Mouse (Mus musculus) G1E (cell line): Measurements from ENCODE around the gene Pqbp1. TPM values are rescaled to one million over a fixed set of nuclear protein-coding genes. Genes with fewer than 3 reads are reported as not detected.
"Not testable (repeated sequence)": the region's sequence is repeated elsewhere in the genome, so short reads cannot be mapped to it uniquely, and the experiment has no call there.

ENCODE experiments used
- ATAC-seq: 2 replicates; pipeline ENCODE4 v1.8.0; 2016; ENCODE audit warnings: mild to moderate bottlenecking; ENCODE audit not compliant: insufficient number of reproducible peaks, poor library complexity, low FRiP score, severe bottlenecking; ENCODE audit errors: extremely low read depth
- DNase-seq: peaks from one replicate; pipeline ENCODE4 v3.0.0; 2012; ENCODE audit warnings: low spot score
- H3K27me3 ChIP-seq: 2 replicates; pipeline ENCODE4 v1.6.1; 2012; ENCODE audit warnings: mild to moderate bottlenecking, low read length, inconsistent platforms; ENCODE audit not compliant: insufficient read depth
- H3K36me3 ChIP-seq: replicated peaks from 2 replicates; pipeline ENCODE3; 2012; ENCODE audit warnings: mild to moderate bottlenecking, inconsistent platforms
- H3K4me1 ChIP-seq: 2 replicates; pipeline ENCODE4 v1.6.1; 2012; ENCODE audit warnings: low read depth, low read length, inconsistent platforms, mixed read lengths; ENCODE audit not compliant: insufficient read depth
- H3K4me3 ChIP-seq: 2 replicates; pipeline ENCODE4 v1.5.1; 2012; ENCODE audit warnings: low read depth, mild to moderate bottlenecking, inconsistent platforms, low read length, moderate library complexity, mixed read lengths
- H3K9me3 ChIP-seq: replicated peaks from 2 replicates; pipeline ENCODE4 v1.6.1; 2012; ENCODE audit warnings: inconsistent platforms
- CTCF ChIP-seq: IDR thresholded peaks from 2 replicates; pipeline ENCODE4 v1.5.1; 2012; ENCODE audit warnings: low read depth, low read length, inconsistent platforms, mixed read lengths
- GATA1 ChIP-seq: IDR thresholded peaks from 2 replicates; pipeline ENCODE4 v1.6.1; 2012; ENCODE audit warnings: borderline replicate concordance, low read length, inconsistent platforms, mixed read lengths
- GATA2 ChIP-seq: IDR thresholded peaks from 2 replicates; pipeline ENCODE4 v1.6.1; 2012; ENCODE audit warnings: low read depth, low read length, inconsistent platforms, borderline replicate concordance
- POLR2AphosphoS5 ChIP-seq: IDR thresholded peaks from 2 replicates; pipeline ENCODE4 v1.6.1; 2012; ENCODE audit warnings: low read depth, low read length, inconsistent platforms; ENCODE audit not compliant: insufficient replicate concordance
- TAL1 ChIP-seq: conservative IDR thresholded peaks from 2 replicates; pipeline ENCODE4 v1.6.1; 2012; ENCODE audit warnings: low read depth, low read length, inconsistent platforms, mixed read lengths
- polyA plus RNA-seq: library from polyadenylated mRNA; stranded (reverse); fragments of >175 nt; gene quantifications from 2 replicates; pipeline ENCODE4 v1.2.3, GENCODE M21; 2012
- total RNA-seq, 2 experiments: library from RNA; stranded (forward) in 1 of 2; stranded (reverse) in 1 of 2; fragments of 200-1000 nt in 1 of 2; fragments of >200 nt in 1 of 2; fragmentation: Nextera tagmentation in 1 of 2; gene quantifications; 2 replicates each; pipeline ENCODE4 v1.2.3; 2014 to 2017

Pqbp1 gene
- total and polyA plus RNA-seq, 3 experiments: 64.3 to 152 (median 146) TPM

- no peaks in the 10 kb centered on the region for H3K4me1 ChIP-seq
- TF ChIP-seq TAL1 (no peak), GATA1 (no peak), CTCF (no peak), POLR2AphosphoS5 (no peak), GATA2 (no peak)
- no peaks in the 10 kb centered on the region for H3K27me3 ChIP-seq
- H3K4me3 ChIP-seq: no peak overlapping the region
- ATAC-seq (no peak), DNase-seq (no peak)
- no peaks in the 10 kb centered on the region for H3K9me3 ChIP-seq
- H3K36me3 ChIP-seq: peaks cover 24% of the 10 kb centered on the region
Observed at GRCm38 (mm10) chrX:7910473-7910872, 11.4 kb upstream of the Pqbp1 start.

DNA sequence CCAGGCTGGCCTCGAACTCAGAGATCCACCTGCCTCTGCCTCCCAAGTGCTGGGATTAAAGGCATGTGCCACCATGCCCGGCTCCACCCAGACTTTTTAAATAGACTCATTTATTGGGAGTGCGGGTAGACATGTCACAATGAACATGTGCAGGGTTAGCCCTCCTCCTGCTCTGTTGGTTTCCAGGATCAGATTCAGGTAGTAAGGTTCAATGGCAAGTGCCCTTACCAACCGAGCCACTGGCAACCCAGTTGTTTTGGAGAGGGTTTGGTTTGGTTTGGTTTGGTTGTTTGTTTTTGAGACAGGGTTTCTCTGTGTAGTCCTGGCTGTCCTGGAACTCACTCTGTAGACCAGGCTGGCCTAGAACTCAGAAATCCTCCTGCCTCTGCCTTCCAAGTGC lies 10.2 kb upstream of the Pqbp1 start, which contains the start of gene Gm10490:
TSS of gene Gm10490 (plus strand) at position 301 of the 400 bp plus-strand sequence.
- H3K4me3 ChIP-seq, H3K9me3 ChIP-seq, H3K27me3 ChIP-seq, ATAC-seq, H3K4me1 ChIP-seq, DNase-seq: not testable (repeated sequence)
- H3K36me3 ChIP-seq: peaks cover 32% of the 10 kb centered on the region

DNA sequence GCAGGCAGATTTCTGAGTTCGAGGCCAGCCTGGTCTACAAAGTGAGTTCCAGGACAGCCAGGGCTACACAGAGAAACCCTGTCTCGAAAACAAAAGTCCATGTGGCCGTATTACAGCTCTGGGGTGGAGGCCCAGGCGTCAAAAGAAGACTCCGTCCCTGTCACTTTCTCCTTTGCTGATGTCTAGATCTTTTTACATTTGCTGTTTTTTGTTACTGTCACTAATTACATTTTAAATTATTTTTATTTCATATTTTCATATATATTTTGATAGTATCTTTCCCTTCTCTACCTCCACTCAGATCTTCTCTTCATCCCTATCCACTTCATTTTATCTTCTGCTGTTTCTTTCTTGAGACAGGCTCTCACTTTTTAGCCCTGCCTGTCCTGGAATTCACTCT lies 8.7 kb upstream of the Pqbp1 start, which contains the start of gene Gm10491:
TSS of gene Gm10491 (minus strand) at position 101 of the 400 bp plus-strand sequence.
- H3K36me3 ChIP-seq: peaks cover 44% of the 10 kb centered on the region

GRCm38 (mm10) chrX:7904441-7904840 lies 5.4 kb upstream of the Pqbp1 start:
- no peak for TF ChIP-seq POLR2AphosphoS5
- no peak for TF ChIP-seq GATA1
- no peak for TF ChIP-seq TAL1
- TF ChIP-seq CTCF: no peak
- TF ChIP-seq GATA2: no peak
- H3K36me3 ChIP-seq: peaks cover 61% of the 10 kb centered on the region
- peaks cover 9% of the 10 kb centered on the region; the same call in 1 of the 2 replicates for H3K4me1 ChIP-seq
- no peaks in the 10 kb centered on the region for H3K9me3 ChIP-seq
- ATAC-seq: no peak
- no peaks in the 10 kb centered on the region for H3K27me3 ChIP-seq
- DNase-seq: no peak
- no peak overlapping the region for H3K4me3 ChIP-seq

More for the DNA sequence above, 8.7 kb upstream of the Pqbp1 start, which contains the start of gene Gm10491:
- no peak within 1 kb of the TSS for H3K4me3 ChIP-seq
- no peaks in the 10 kb centered on the region for H3K4me1 ChIP-seq
- no peaks in the 10 kb centered on the region for H3K9me3 ChIP-seq
- no peak for TF ChIP-seq POLR2AphosphoS5
- TF ChIP-seq CTCF: no peak
- TF ChIP-seq TAL1: no peak
- no peak for TF ChIP-seq GATA2
- TF ChIP-seq GATA1: no peak
- no peaks in the 10 kb centered on the region for H3K27me3 ChIP-seq
- ATAC-seq (no peak), DNase-seq (no peak)

DNA sequence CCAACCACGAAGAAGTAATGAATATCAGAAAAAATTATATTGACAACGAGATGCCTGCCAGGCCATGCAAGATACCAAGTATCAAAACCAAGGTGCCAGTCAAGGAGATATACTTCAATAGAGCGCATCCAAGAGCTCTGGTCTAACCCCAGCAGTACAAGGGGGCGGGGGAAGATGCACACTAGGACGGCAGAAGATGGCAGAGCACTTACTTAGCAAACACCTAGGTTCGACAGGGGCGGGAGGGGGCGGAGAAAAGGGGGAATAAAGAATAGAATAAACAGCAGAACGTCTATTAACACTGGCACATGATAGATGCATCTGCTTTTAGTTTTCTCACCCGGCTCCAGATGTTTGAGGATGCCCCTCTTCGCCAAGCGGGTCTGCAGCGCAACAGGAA lies 858 bp downstream of the Pqbp1 start:
- ATAC-seq (no peak), DNase-seq (no peak)
- Histone ChIP-seq H3K4me1 (peaks cover 12% of the 10 kb centered on the region), H3K4me3 (peak overlapping the region; percentile 80), H3K27me3 (no peaks in the 10 kb centered on the region), H3K9me3 (no peaks in the 10 kb centered on the region), H3K36me3 (peaks cover 57% of the 10 kb centered on the region)
- TF ChIP-seq POLR2AphosphoS5 (no peak), CTCF (no peak), GATA2 (no peak), GATA1 (no peak), TAL1 (no peak)

DNA sequence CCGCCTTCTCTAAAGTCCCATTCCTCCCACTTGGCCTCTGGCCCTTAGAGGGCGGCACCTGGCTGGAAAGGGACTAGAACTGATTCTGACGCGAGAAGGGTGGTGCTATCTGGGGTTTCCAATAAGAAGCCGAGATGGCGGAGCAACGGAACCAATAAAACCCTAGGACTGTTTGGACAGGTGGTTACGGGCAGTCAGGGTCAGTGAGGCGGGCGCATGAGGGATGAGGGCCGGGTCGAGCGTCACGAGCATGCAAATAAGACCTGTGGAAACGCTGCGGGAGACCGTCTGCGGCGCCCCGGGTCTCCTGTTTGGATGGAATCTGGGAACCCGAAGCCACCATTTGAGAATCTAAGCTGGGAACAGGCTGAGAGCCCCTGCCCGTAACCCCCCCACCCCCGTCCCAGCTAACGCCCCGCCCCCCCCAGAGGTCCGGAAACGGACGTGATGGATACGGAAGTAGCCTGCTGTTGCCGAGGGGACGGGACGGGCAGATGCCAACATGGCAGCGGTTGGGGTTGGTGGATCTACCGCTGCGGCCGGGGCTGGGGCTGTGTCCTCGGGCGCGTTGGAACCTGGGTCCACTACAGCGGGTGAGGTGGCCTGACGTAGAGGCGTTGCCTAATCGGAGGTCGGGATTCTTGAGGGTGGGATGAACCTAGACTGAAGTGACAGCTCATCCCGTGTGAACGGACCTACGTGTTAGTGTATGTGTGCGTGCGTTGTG lies 15.1 kb downstream of the Pqbp1 start, which contains the start of gene Slc35a2:
TSS of gene Slc35a2 (plus strand) at position 188 of the 727 bp plus-strand sequence.
- ATAC-seq (peak; percentile 84), DNase-seq (peak; percentile 75)
- no peaks in the 10 kb centered on the region for H3K27me3 ChIP-seq
- H3K4me1 ChIP-seq: peaks cover 18% of the 10 kb centered on the region
- H3K9me3 ChIP-seq: no peaks in the 10 kb centered on the region
- H3K36me3 ChIP-seq: peaks cover 47% of the 10 kb centered on the region
- TF ChIP-seq CTCF: no peak
- no peak for TF ChIP-seq POLR2AphosphoS5
- TF ChIP-seq GATA1: no peak
- TF ChIP-seq GATA2: no peak
- TF ChIP-seq TAL1: no peak
- H3K4me3 ChIP-seq: peak within 1 kb of the TSS; percentile 82
